Mouse (Mus musculus) olfactory bulb, adult 2 months (tissue): ENCODE results near the gene Reep3. TPM values are rescaled to one million over a fixed set of nuclear protein-coding genes. Genes with fewer than 3 reads are reported as not detected.
"Not testable (repeated sequence)": the region's sequence is repeated elsewhere in the genome, so short reads cannot be mapped to it uniquely, and the experiment has no call there.

Source experiments
- H3K27ac ChIP-seq: fragments of 200-500 bp; 2 replicates; pipeline ENCODE4 v1.5.1; 2012; ENCODE audit warnings: low read depth, low read length; ENCODE audit not compliant: insufficient read depth
- H3K4me1 ChIP-seq: fragments of 200-500 bp; 2 replicates; pipeline ENCODE4 v1.6.1; 2012; ENCODE audit warnings: low read length; ENCODE audit not compliant: control insufficient read depth, insufficient read depth
- H3K4me3 ChIP-seq: fragments of 200-500 bp; 2 replicates; pipeline ENCODE4 v1.5.1; 2012; ENCODE audit warnings: mild to moderate bottlenecking, low read depth, low read length, moderate library complexity; ENCODE audit not compliant: insufficient read depth
- CTCF ChIP-seq: fragments of 200-500 bp; IDR thresholded peaks from 2 replicates; pipeline ENCODE4 v1.5.1; 2012; ENCODE audit warnings: low read depth, mild to moderate bottlenecking, low read length, moderate library complexity; ENCODE audit not compliant: insufficient read depth
- POLR2A ChIP-seq: fragments of 200-500 bp; IDR thresholded peaks from 2 replicates; pipeline ENCODE4 v1.6.1; 2012; ENCODE audit warnings: mild to moderate bottlenecking, low read depth, low read length, moderate library complexity; ENCODE audit not compliant: insufficient read depth
- WGBS: fragments of 180-500 bp; shearing (Covaris S2); methylation state at CpG from one replicate; pipeline ENCODE4 v1.1.7; 2018; 5-methylcytosine and 5-hydroxymethylcytosine counted together
- polyA plus RNA-seq: library from polyadenylated mRNA; stranded (reverse); fragments of >200 nt; gene quantifications from 2 replicates; pipeline ENCODE4 v1.2.4, GENCODE M21; 2012; ENCODE audit warnings: low replicate concordance; ENCODE audit not compliant: missing spikeins, insufficient read depth, insufficient read length

Reep3 gene
- polyA plus RNA-seq, 1 experiment = not detected

DNA sequence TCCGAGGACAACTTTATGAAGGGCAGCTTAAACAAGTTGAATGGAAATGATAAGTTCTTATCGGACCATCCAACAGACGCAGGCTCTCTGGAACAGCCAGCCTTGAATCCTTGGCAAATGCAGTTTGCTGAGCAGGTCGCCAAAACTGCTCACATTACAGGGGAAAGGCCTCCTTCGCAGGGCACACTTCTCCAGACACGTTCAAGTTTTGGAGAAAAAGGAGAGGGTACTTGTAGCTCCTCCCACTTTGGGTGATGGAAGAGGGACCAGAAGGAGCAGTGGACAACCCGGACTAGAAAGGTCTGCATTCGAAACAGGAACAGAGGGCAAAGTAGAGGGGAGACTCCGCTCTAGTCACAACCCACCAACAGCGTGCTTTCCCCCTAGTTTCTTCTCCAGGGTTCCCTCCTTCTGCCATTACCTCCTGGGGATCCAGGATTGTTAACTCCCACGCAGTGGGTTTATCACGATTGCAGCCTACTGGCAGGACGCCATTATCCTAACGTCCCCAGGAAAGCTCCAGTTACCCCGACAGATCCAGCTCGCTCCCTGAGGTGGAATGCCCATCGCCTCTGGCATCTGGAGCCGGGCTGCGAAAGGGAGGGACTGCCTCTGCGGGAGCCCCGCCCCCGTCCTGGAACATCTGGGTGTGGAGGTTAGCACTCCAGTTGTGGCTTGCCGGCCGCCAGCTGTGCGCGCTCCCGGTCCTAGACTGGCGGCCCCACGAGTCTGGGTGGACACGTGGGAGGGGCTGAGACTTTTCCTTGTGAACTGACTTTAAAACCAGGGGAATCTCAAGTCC lies 94.3 kb downstream of the Reep3 start:
- WGBS = 17% methylated on average over 30 of the region's 30 CpGs
- H3K4me3 ChIP-seq = peak overlapping the region; percentile 29
- H3K27ac ChIP-seq = no peak overlapping the region

DNA sequence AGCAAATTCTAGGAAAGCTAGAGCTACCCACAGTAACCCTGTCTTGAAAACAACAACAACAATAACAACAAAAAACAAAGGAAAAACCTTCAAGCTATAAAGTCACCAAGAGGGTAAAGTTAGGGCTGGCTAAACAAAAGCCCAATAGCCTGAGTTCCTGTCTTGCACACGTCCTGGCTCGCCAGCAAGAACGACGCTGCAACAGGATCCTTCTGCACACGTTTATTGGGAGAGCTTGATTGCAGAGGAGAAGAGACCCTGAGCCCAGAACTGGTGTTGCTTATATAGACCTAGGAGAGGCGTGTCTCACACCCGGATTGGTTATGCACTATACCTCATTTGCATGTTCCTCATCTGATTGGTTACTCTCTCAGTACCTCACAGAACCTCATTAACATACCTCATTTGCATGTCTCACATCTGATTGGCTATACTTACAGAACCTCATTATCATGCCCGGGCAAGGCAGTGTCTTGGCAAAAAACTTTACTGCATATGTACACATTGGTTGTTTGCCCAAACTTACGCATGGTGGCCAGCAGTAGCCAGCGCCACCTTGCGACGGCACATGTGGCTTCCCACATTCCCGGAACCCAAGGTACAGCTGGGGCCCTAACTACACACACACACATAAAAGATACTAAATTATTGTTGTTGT lies 95.7 kb downstream of the Reep3 start:
- 94% methylated on average over 13 of the region's 13 CpGs for WGBS
- H3K4me1 ChIP-seq = peaks cover 18% of the 10 kb centered on the region
- not testable (repeated sequence) for H3K27ac ChIP-seq, H3K4me3 ChIP-seq

More for the DNA sequence above, 94.3 kb downstream of the Reep3 start:
- TF ChIP-seq POLR2A = no peak
- no peak for TF ChIP-seq CTCF
- H3K4me1 ChIP-seq = peaks cover 18% of the 10 kb centered on the region

GRCm38 (mm10) chr10:67000136-67000535 lies 96.6 kb downstream of the Reep3 start:
- WGBS = 86% methylated on average over 5 of the region's 5 CpGs
- Histone ChIP-seq H3K27ac (no peak overlapping the region), H3K4me1 (peaks cover 19% of the 10 kb centered on the region), H3K4me3 (no peak overlapping the region)
- TF ChIP-seq CTCF (no peak), POLR2A (no peak)

GRCm38 (mm10) chr10:66998770-66999169 lies 98.0 kb downstream of the Reep3 start:
- H3K4me1 ChIP-seq = peaks cover 20% of the 10 kb centered on the region
- no peak overlapping the region for H3K27ac ChIP-seq
- H3K4me3 ChIP-seq = no peak overlapping the region
- 96% methylated on average over 7 of the region's 7 CpGs for WGBS
- no peak for TF ChIP-seq POLR2A
- TF ChIP-seq CTCF = no peak

DNA sequence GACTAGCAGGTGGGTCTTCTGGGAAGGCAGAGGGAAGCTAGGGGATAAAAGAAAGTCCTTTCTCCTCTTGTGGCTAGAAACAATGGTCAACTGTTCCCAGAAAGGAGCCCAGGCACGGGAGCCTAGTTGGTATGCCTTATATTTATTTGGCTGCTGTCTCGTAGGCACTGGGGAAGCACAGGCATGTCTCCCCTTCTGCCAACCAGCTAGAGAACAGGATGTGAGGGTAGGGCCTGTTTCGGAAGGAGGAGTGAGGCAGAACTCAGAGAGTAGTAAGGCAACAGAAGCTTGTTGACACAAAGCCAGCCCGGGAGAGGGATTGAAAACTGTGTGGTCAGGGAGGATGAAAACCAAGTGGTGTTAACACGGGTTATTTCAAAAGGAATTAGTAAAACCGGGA lies 101.6 kb downstream of the Reep3 start:
- no peak for TF ChIP-seq CTCF
- no peak for TF ChIP-seq POLR2A
- Histone ChIP-seq H3K27ac (no peak overlapping the region), H3K4me3 (no peak overlapping the region), H3K4me1 (peaks cover 6% of the 10 kb centered on the region; the same call in 1 of the 2 replicates)
- 56% methylated on average over 6 of the region's 6 CpGs for WGBS

GRCm38 (mm10) chr10:66994469-66994868 lies 102.3 kb downstream of the Reep3 start:
- TF ChIP-seq POLR2A = no peak
- no peak for TF ChIP-seq CTCF
- 69% methylated on average over 5 of the region's 5 CpGs for WGBS
- H3K27ac ChIP-seq = no peak overlapping the region
- H3K4me3 ChIP-seq = no peak overlapping the region
- H3K4me1 ChIP-seq = peaks cover 6% of the 10 kb centered on the region; the same call in 1 of the 2 replicates

DNA sequence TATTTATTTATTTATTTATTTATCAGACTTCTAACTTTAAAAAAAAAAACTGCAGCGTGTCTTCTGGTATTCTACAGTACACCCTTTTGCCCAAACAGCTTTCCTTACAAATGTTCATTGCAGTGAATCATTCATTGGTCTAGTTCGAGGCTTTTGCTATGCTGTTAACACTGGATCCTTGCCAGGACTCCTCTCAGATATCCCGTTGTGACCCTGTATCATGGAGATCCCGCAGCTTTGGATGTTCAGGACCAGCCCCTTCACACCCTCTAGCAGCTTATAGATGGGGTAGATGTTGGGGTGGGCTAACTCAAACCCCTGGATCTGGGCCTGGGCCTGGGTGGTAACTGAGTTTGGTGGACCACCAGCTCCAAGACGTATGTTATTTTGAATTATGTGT lies 104.2 kb downstream of the Reep3 start:
- peaks cover 6% of the 10 kb centered on the region; the same call in 1 of the 2 replicates for H3K4me1 ChIP-seq
- 64% methylated on average over 5 of the region's 5 CpGs for WGBS
- no peak overlapping the region for H3K27ac ChIP-seq
- TF ChIP-seq POLR2A = no peak
- TF ChIP-seq CTCF = no peak
- no peak overlapping the region for H3K4me3 ChIP-seq

GRCm38 (mm10) chr10:66990506-66990905 lies 106.2 kb downstream of the Reep3 start:
- 85% methylated on average over 3 of the region's 3 CpGs for WGBS
- Histone ChIP-seq H3K27ac (no peak overlapping the region), H3K4me3 (no peak overlapping the region), H3K4me1 (peaks cover 6% of the 10 kb centered on the region; the same call in 1 of the 2 replicates)
- TF ChIP-seq CTCF = no peak
- TF ChIP-seq POLR2A = no peak

- TF ChIP-seq POLR2A = no peak
- no peak for TF ChIP-seq CTCF
- Histone ChIP-seq H3K27ac (no peak overlapping the region), H3K4me1 (no peaks in the 10 kb centered on the region), H3K4me3 (no peak overlapping the region)
- 96% methylated on average over 5 of the region's 5 CpGs for WGBS
Observed at GRCm38 (mm10) chr10:66983043-66983442, 113.7 kb downstream of the Reep3 start.

GRCm38 (mm10) chr10:66978215-66978614 lies 118.5 kb downstream of the Reep3 start:
- no peak overlapping the region for H3K27ac ChIP-seq
- 95% methylated on average over 2 of the region's 2 CpGs for WGBS
- no peak overlapping the region for H3K4me3 ChIP-seq
- no peaks in the 10 kb centered on the region for H3K4me1 ChIP-seq
- TF ChIP-seq CTCF (no peak), POLR2A (no peak)
